Mouse (Mus musculus): Measurements from ENCODE around the gene Prkcq. TPM values are rescaled to one million over a fixed set of nuclear protein-coding genes. Genes with fewer than 3 reads are reported as not detected.

Prkcq gene
- polyA plus RNA-seq, 1 experiment from 2014 or later = 9.3 TPM

DNA sequence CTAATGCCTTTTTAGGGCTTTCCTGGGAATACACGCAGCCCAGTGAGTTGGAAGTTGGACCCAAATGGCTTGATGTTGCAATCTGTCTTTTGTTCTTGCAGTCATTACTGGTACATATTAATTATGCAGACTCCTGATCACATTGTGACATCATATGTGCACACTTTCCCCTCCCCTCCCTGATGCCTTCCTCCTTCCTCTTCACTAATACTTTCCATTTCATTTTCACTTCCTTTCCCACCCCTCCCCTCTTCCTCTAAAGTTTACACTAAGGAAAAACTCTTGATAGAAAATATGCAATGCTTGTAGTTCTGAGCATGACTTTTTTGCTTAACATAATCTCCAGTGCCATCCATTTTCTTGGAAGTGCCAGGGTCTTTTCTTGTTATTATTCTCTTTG lies 16.4 kb downstream of the Prkcq start:
- no peaks in the 10 kb centered on the region for H3K9me3 ChIP-seq (replicated peaks)
- no peak overlapping the region for H3K4me3 ChIP-seq
- H3K36me3 ChIP-seq = no peaks in the 10 kb centered on the region
- H3K27me3 ChIP-seq (replicated peaks) = no peaks in the 10 kb centered on the region
- 71% methylated on average over 1 of the region's 1 CpGs for WGBS (ENCODE audit: insufficient replicate concordance)
- no peak overlapping the region for H3K27ac ChIP-seq
- H3K4me1 ChIP-seq = peaks cover 37% of the 10 kb centered on the region
- H3K9ac ChIP-seq = no peak overlapping the region
- H3K4me2 ChIP-seq = no peak overlapping the region
- no peak for ATAC-seq

DNA sequence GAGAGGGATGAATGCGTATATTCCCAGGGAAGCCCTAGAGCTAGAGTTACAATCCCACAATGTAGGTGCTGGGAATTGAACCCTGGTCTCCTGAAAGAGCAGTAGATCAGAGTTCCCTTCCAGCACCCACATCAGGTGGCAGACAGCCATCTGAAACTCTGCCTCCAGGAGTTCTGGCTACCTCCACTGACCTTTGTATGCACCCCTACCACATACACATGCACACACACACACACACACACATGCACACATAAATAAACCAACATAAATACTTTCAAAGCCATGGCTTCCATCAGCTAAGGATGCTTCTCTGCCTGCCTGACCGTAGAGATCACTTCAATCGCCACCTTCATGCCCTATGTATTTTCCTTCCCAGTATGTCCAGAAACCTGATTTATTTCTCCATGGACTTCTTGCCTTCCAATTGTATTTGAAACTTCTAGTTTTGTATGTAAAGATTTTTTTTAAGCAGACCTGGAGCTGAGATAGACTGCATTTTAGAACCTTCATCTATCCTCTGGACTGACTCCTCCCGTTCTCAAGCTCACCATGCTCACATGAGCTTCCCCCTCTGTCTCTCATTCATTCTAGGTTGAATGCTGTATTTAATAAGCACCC lies 17.4 kb downstream of the Prkcq start:
- 79% methylated on average over 4 of the region's 4 CpGs for WGBS (ENCODE audit: insufficient replicate concordance)
- Histone ChIP-seq H3K27ac (no peak overlapping the region), H3K27me3 (replicated peaks) (no peaks in the 10 kb centered on the region), H3K4me1 (peaks cover 38% of the 10 kb centered on the region), H3K4me2 (no peak overlapping the region), H3K9me3 (replicated peaks) (no peaks in the 10 kb centered on the region), H3K36me3 (no peaks in the 10 kb centered on the region), H3K9ac (no peak overlapping the region), H3K4me3 (no peak overlapping the region)
- no peak for ATAC-seq

DNA sequence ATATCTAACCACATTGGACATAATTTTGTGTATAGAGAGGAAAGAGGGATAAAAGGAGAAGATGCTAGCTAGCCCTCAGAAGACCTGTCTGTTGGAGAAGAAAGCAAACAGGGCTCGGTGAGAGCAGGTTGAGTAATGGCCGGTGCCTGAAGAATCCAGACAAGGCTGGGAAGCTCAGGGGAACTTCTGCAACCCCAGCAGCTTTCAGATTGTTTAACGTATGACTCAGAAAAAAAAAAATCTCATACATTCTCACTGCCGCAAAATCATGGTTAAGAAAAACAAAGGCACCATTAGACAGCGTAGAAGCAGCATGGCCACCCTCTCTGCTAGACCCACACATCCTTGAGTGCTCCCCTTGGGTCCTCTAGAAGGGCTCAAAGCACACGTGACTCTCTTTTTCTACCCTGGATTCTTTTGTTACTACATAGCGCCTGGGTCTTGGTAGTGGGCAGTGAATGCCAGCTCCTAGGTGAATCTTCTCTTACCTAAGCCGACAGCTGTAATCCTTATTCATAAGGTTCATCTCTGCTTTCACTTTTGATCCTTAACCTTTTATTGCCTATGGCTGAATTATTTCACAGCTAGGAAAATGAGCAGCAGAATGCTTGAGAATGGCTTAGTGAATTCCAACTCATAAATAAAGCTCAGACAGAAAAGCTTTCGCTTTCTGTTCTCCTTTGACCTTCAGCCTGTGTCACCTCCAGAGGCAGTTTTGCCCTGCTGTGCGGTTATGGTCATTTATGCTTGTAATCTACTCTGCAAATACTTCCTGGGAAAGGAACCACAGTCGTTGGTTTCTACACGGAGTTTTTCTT lies 20.6 kb downstream of the Prkcq start:
- H3K4me2 ChIP-seq = peak overlapping the region; percentile 50
- H3K27ac ChIP-seq = peak overlapping the region; percentile 39; the same call in 1 of the 2 replicates
- peaks cover 37% of the 10 kb centered on the region; the same call in 1 of the 2 replicates for H3K4me1 ChIP-seq
- no peaks in the 10 kb centered on the region for H3K9me3 ChIP-seq (replicated peaks)
- no peak for ATAC-seq
- peak overlapping the region; percentile 20 for H3K9ac ChIP-seq
- 33% methylated on average over 12 of the region's 12 CpGs for WGBS (ENCODE audit: insufficient replicate concordance)
- H3K36me3 ChIP-seq = no peaks in the 10 kb centered on the region
- H3K27me3 ChIP-seq (replicated peaks) = no peaks in the 10 kb centered on the region
- H3K4me3 ChIP-seq = peak overlapping the region; percentile 36

DNA sequence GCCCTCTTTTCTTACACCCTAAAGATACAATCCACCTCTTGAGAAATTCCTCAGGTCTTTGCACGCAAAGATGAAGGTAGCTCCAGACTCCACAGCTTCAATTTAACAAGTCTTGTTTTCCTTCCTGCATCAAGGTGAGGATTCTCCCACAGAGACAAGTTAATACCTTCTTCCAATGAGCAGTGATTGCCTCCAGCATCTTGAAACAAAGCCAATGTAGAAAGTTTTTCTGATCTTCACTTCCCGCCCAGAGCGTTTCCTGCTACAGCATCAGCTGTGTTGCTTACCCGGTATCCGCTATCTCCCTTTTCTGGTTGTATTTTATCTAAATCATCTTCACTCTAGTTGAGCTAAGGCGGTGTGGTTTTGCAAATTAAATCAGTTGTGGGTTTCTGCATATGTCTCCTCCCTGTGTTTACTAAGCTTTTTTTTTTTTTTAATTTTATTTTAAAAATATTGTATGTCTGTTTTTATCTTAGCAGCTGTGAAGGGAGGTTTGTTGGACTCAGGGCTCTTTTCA lies 21.3 kb downstream of the Prkcq start:
- H3K4me1 ChIP-seq = peaks cover 30% of the 10 kb centered on the region; the same call in 1 of the 2 replicates
- no peaks in the 10 kb centered on the region for H3K9me3 ChIP-seq (replicated peaks)
- H3K4me3 ChIP-seq = peak overlapping the region; percentile 36

DNA sequence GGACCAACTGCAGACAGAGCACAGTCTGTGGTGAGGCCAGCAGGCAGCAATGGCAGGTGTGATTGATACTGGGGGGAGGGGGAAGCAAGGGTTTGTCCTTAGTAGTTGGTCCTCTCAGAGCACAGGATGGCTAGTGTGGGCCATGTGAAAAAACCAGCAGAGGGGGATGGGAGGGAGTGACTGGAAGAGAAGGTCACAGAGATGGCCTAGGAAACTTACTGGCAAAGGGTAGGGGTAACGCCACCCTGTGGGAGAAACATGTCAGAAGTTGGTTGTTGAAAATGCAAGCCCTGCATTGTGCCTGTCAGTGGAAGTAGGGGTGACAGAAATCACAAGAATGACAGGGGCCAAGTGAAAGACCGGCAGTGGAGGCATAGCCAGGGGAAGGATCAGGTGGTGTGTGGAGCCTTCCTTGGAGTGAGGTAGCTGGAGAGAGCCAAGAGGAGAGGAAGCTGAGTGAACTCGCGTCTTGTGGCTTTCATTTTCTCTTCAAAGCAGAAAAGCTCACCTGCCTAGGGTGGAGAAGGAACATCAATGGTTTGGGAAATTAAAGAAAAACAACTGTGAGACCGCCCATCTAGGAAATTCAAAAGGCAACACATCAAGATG lies 22.9 kb downstream of the Prkcq start:
- no peak for ATAC-seq
- H3K36me3 ChIP-seq = no peaks in the 10 kb centered on the region
- no peaks in the 10 kb centered on the region for H3K9me3 ChIP-seq (replicated peaks)
- 59% methylated on average over 5 of the region's 5 CpGs for WGBS (ENCODE audit: insufficient replicate concordance)
- peaks cover 26% of the 10 kb centered on the region; the same call in 1 of the 2 replicates for H3K4me1 ChIP-seq
- no peak overlapping the region for H3K9ac ChIP-seq
- H3K4me3 ChIP-seq = no peak overlapping the region
- H3K27me3 ChIP-seq (replicated peaks) = no peaks in the 10 kb centered on the region
- no peak overlapping the region for H3K4me2 ChIP-seq
- no peak overlapping the region for H3K27ac ChIP-seq

More for the DNA sequence above, 21.3 kb downstream of the Prkcq start:
- Histone ChIP-seq H3K27ac (0 out of 2 replicates have a peak overlapping the region, but pooled peaks have one; percentile 7), H3K9ac (no peak overlapping the region), H3K27me3 (replicated peaks) (no peaks in the 10 kb centered on the region), H3K4me2 (peak overlapping the region; percentile 50), H3K36me3 (no peaks in the 10 kb centered on the region)
- no peak for ATAC-seq
- 14% methylated on average over 6 of the region's 6 CpGs for WGBS (ENCODE audit: insufficient replicate concordance)

DNA sequence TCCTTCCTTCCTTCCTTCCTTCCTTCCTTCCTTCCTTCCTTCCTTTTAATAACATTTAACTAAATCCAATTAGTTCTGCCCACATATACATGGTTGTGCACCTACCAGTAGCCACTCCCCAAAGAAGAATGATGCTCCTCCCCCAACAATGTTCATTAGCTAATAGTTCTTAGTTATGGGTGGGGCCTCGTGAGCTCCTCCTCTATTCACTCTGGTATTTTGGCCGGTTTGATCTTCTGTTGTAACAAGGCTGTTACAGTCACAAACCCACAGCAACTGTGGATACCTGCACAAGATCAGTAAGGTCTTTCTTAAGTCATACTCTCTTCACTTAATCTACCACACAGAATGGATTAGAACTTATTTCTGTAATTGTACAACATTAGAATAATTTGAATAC lies 24.2 kb downstream of the Prkcq start:
- Histone ChIP-seq H3K4me3 (no peak overlapping the region), H3K27me3 (replicated peaks) (no peaks in the 10 kb centered on the region), H3K4me2 (no peak overlapping the region), H3K27ac (no peak overlapping the region), H3K9me3 (replicated peaks) (no peaks in the 10 kb centered on the region), H3K9ac (no peak overlapping the region), H3K4me1 (peaks cover 23% of the 10 kb centered on the region; the same call in 1 of the 2 replicates), H3K36me3 (no peaks in the 10 kb centered on the region)
- no peak for ATAC-seq
- WGBS (ENCODE audit: insufficient replicate concordance) = 57% methylated on average over 2 of the region's 2 CpGs

DNA sequence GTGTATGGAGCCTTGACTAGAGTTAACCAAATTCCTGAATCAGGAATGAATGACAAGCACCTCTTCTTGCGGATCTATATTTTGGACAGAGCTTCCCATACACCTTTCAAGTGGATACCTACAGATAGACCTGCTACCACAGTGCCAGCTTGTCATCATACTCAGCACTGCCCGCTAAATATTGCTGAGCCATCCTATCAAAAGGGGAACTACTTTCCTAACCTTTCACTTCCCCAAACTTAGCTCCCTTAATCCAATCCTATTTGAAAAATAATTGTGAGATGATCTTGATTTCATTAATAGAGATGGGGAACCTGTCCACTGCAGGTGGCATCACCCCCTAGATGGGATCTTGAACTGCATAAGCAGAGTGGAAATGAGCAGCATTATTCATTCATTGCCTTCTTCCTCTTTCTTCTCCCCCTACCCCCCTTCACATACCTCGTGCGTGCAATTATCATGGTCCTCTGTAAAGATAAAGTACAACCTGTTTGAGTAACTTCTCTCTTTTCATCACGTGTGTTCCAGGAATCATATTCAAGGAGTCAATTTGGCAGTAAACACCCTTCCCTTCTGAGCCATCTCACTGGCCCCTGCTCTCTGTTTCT lies 25.1 kb downstream of the Prkcq start:
- H3K4me2 ChIP-seq = no peak overlapping the region
- H3K27ac ChIP-seq = no peak overlapping the region
- H3K36me3 ChIP-seq = no peaks in the 10 kb centered on the region
- 29% methylated on average over 5 of the region's 5 CpGs for WGBS (ENCODE audit: insufficient replicate concordance)
- H3K4me1 ChIP-seq = 0 out of 2 replicates have a peak, but pooled peaks cover 19% of the 10 kb centered on the region
- H3K4me3 ChIP-seq = no peak overlapping the region
- H3K27me3 ChIP-seq (replicated peaks) = no peaks in the 10 kb centered on the region
- H3K9me3 ChIP-seq (replicated peaks) = no peaks in the 10 kb centered on the region
- H3K9ac ChIP-seq = no peak overlapping the region
- no peak for ATAC-seq

DNA sequence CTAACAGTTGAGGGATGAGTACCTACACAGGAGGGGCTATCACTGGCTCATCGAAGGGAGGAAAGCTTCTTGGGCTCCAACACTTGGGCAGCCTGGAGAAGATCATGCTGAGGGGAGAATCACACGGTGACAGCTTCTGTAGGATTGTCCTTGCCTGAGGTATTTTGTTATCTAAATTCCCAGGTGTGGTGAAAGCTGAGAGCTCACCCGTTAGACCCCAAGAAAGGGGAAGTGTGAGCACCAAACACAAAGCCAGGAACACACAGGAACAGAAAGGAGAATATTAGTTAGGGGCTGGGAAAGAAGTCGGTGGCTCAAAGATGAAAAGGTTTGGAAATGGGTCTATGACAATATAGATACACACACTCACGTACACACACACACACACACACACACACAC lies 27.7 kb downstream of the Prkcq start:
- ATAC-seq = no peak
- H3K4me1 ChIP-seq = peaks cover 24% of the 10 kb centered on the region
- no peaks in the 10 kb centered on the region for H3K36me3 ChIP-seq
- no peaks in the 10 kb centered on the region for H3K27me3 ChIP-seq (replicated peaks)
- H3K4me2 ChIP-seq = no peak overlapping the region
- no peak overlapping the region for H3K9ac ChIP-seq
- 26% methylated on average over 5 of the region's 5 CpGs for WGBS (ENCODE audit: insufficient replicate concordance)
- H3K27ac ChIP-seq = no peak overlapping the region
- H3K4me3 ChIP-seq = no peak overlapping the region
- no peaks in the 10 kb centered on the region for H3K9me3 ChIP-seq (replicated peaks)

DNA sequence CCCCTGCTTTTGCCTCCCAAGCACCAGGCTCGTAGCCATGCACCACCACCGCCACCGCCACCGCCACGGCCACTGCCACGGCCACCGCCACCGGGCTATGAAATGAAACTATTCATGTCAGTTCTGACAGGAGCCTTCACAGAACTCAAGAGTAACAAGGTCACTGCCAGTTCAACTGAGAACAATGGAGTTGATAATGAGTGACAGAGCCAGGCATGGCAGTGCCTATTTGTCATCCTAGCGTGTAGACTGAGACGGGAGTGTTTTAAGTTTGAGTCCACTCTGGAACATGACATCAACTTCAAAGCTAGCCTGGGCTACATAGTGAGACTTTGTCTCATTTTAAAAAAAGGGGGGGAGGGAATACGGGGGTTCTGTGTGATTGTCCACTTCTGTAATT lies 30.9 kb downstream of the Prkcq start:
- no peaks in the 10 kb centered on the region for H3K27me3 ChIP-seq (replicated peaks)
- WGBS (ENCODE audit: insufficient replicate concordance) = 67% methylated on average over 11 of the region's 11 CpGs
- H3K27ac ChIP-seq = peak overlapping the region; percentile 41; the same call in 1 of the 2 replicates
- no peaks in the 10 kb centered on the region for H3K9me3 ChIP-seq (replicated peaks)
- ATAC-seq = no peak
- H3K4me2 ChIP-seq = no peak overlapping the region
- peaks cover 26% of the 10 kb centered on the region for H3K4me1 ChIP-seq
- H3K36me3 ChIP-seq = no peaks in the 10 kb centered on the region
- H3K9ac ChIP-seq = no peak overlapping the region
- H3K4me3 ChIP-seq = no peak overlapping the region

DNA sequence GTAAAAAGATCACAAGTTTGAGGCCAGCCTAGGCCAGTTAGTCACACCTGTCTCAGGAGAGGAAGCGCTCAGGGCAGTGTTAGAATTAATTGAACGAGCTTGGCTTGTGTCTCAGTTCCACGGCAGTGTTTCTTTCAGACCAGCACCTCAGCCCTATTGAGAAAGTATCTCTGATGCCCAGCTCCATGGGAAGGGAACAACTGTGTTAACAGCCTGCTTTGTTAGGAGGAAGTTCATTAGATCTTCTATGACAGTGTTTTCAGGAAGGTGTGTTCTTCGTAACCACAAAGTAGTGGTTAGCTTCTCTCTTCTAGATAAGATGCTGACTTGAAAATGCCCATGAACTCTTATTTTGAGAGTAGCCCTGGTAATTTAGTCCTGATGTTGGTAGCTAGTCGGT lies 31.4 kb downstream of the Prkcq start:
- no peak overlapping the region for H3K4me2 ChIP-seq
- H3K27me3 ChIP-seq (replicated peaks) = no peaks in the 10 kb centered on the region
- no peaks in the 10 kb centered on the region for H3K9me3 ChIP-seq (replicated peaks)
- H3K4me3 ChIP-seq = no peak overlapping the region
- peak overlapping the region; percentile 41; the same call in 1 of the 2 replicates for H3K27ac ChIP-seq
- no peak for ATAC-seq
- no peak overlapping the region for H3K9ac ChIP-seq
- peaks cover 26% of the 10 kb centered on the region for H3K4me1 ChIP-seq
- no peaks in the 10 kb centered on the region for H3K36me3 ChIP-seq
- 30% methylated on average over 5 of the region's 5 CpGs for WGBS (ENCODE audit: insufficient replicate concordance)

DNA sequence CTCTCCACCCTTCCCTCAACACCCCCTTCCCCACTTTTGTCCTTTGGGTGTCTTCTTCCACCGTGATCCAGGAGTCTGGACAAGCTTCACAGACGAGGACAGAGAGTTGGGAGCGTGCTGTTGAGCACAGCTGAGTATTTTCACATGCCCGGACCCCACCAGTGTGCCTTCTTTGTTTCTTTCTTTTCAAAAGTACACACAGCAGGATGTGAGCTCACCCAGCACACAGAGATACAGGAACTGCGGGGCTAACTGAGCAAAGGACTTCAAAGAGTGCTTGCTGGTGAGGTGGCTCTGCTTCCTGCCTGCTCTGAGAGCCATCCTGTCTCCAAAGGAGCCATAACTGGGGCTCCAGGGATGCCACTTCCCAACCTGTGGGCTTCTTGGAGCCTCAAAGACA lies 32.3 kb downstream of the Prkcq start:
- Histone ChIP-seq H3K27me3 (replicated peaks) (no peaks in the 10 kb centered on the region), H3K4me1 (peaks cover 36% of the 10 kb centered on the region), H3K9ac (no peak overlapping the region), H3K27ac (peak overlapping the region; percentile 14; the same call in 1 of the 2 replicates), H3K9me3 (replicated peaks) (no peaks in the 10 kb centered on the region), H3K4me3 (no peak overlapping the region), H3K4me2 (no peak overlapping the region), H3K36me3 (no peaks in the 10 kb centered on the region)
- ATAC-seq = no peak
- 50% methylated on average over 5 of the region's 5 CpGs for WGBS (ENCODE audit: insufficient replicate concordance)
